Mouse (Mus musculus): ENCODE data around the gene Aqp9. TPM values are rescaled to one million over a fixed set of nuclear protein-coding genes. Genes with fewer than 3 reads are reported as not detected.

Aqp9 gene
- total and polyA plus RNA-seq, 3 experiments = 64.8 to 76.1 TPM; not detected in 1

DNA sequence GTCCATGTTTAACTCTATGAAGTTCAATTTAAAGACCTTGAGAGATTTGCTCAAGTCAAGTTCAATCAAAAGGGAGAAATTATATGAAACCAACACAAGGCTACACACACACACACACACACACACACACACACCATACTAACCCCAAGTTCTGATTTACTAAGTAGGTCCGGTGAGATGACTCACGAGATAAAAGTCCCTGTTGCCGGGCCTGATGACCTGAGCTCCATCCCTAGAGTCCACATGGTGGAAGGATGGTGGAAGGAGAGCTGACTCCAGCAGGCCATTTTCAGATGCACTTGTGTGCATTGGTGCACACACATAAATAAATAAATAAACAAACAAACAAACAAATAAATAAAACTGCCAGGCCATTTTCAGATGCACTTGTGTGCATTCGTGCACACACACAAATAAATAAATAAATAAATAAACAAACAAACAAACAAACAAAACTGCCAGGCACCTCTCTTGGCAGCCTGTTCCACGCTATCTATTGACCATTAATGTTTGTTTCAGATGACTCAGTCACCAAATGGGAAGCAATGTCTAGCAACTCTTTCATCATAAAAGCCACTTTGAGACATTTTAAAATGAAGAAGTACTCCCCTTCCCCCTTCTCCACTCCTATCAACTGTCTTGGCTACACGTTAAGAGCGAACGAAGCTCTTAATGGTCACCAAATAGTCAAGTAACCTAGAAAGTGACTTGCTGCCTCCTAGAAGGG, 6.2 kb downstream of the Aqp9 start (continued):
- TF ChIP-seq TBP (IDR thresholded peaks at IDR 0.05; ENCODE audit: low read depth, low read length) (peak; percentile 46), KAT2A (conservative IDR thresholded peaks at IDR 0.05; ENCODE audit: low read depth, low read length) (peak; percentile 36; the same call in 1 of the 2 replicates), GABPA (IDR thresholded peaks at IDR 0.05; ENCODE audit: low read depth, low read length) (no peak), MXI1 (IDR thresholded peaks at IDR 0.05; ENCODE audit: low read depth, low read length) (peak; percentile 37; the same call in 1 of the 2 replicates)

DNA sequence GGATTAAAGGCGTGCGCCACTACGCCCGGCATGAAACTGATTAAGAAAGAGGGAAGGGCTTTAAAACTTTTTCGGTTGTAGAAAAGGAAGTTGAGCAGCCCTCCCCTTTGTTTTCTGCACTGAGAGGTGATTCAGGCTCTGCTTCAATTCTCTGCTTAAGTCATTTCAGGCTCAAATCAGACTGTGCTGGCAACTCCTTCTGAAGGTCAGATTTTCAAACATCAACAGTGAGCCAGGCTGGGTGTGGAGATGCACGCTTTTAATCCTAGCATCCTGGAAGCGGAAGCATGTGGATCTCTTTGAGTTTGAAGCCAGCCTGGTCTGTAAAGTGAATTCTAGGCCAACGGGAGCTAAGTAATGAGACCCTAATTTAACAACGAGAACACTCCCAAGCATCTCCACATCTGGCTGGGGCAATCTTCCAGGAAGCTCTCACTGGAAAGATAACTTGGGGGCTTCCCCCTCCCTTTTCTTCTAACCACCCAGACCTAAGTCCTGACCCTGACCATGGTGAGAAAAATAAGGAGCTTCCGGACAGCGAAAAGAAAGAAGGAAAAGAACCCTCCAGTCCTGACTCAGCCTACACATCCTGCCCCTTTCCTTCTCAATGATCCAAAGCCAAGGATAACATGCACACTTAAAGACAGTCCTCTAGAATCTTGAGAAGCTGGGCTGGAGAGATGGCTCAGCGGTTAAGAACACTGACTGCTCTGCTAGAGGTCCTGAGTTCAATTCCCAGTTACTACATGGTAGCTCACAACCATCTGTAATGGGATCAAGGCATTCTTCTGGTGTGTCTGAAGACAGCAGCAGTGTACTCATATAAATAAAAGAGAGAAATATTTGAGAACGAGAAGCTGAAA, 7.4 kb downstream of the Aqp9 start:
- H3K27me3 ChIP-seq (ENCODE audit: control insufficient read depth in 1 of 2, insufficient read depth in 2 of 2, low read length in 2 of 2) = no peaks in the 10 kb centered on the region
- H3K79me2 ChIP-seq (ENCODE audit: control insufficient read depth, insufficient read depth, low read length, poor library complexity) = peaks cover 31% of the 10 kb centered on the region
- peak overlapping the region; percentile 70 for H3K9ac ChIP-seq (ENCODE audit: control insufficient read depth, low read depth, low read length, poor library complexity, severe bottlenecking)
- H3K9me3 ChIP-seq (replicated peaks; ENCODE audit: insufficient read depth, low read length) = no peaks in the 10 kb centered on the region
- peak; percentile 89 for DNase-seq (ENCODE audit: low read depth, low spot score)
- peaks cover 34 to 61% of the 10 kb centered on the region in 2 experiments for H3K4me1 ChIP-seq (ENCODE audit: control insufficient read depth in 1 of 2, insufficient read depth in 2 of 2, low read length in 2 of 2)
- peak overlapping the region; percentile 99 for H3K27ac ChIP-seq (ENCODE audit: control insufficient read depth, low read depth, low read length)
- peaks cover 0 to 62% of the 10 kb centered on the region in 2 experiments; a peak in 2 of 4 replicates for H3K36me3 ChIP-seq (ENCODE audit: control insufficient read depth in 1 of 2, insufficient read depth in 2 of 2, low read length in 2 of 2)
- peak; percentile 33; the same call in 1 of the 2 replicates for TF ChIP-seq ELF1 (IDR thresholded peaks at IDR 0.05; ENCODE audit: low read depth, low read length)
- TF ChIP-seq MYB (IDR thresholded peaks at IDR 0.05; ENCODE audit: low read depth, low read length) = 0 out of 2 replicates have a peak, but pooled peaks have one; percentile 36
- no peak for TF ChIP-seq RAD21 (IDR thresholded peaks at IDR 0.05; ENCODE audit: low read depth, low read length)
- no peak for TF ChIP-seq CHD2 (IDR thresholded peaks at IDR 0.05; ENCODE audit: low read length)
- no peak; the same call in 1 of the 2 replicates for TF ChIP-seq POLR2AphosphoS2 (IDR thresholded peaks at IDR 0.05; ENCODE audit: low read length)
- TF ChIP-seq NELFE (IDR thresholded peaks at IDR 0.05; ENCODE audit: low read depth, low read length) = peak; percentile 31; the same call in 1 of the 2 replicates
- TF ChIP-seq ETS1 (IDR thresholded peaks at IDR 0.05; ENCODE audit: low read depth, low read length) = peak; percentile 63; the same call in 1 of the 2 replicates
- TF ChIP-seq CTCF (IDR thresholded peaks at IDR 0.05 in 2 of 3, conservative IDR thresholded peaks at IDR 0.05 in 1 of 3; ENCODE audit: control insufficient read depth in 1 of 3, insufficient read depth in 1 of 3, low read depth in 2 of 3, low read length in 3 of 3, poor library complexity in 1 of 3, severe bottlenecking in 1 of 3) = no peak
- TF ChIP-seq EP300 (IDR thresholded peaks at IDR 0.05; ENCODE audit: low read depth in 1 of 2, low read length in 2 of 2) = peak; percentile 24 to 56
- TF ChIP-seq MYC (IDR thresholded peaks at IDR 0.05; ENCODE audit: low read depth, low read length) = peak; percentile 61; the same call in 1 of the 2 replicates
- no peak for TF ChIP-seq USF2 (IDR thresholded peaks at IDR 0.05; ENCODE audit: borderline replicate concordance in 1 of 2, insufficient read depth in 1 of 2, low read depth in 1 of 2, low read length in 2 of 2)
- peak; percentile 47; the same call in 1 of the 2 replicates for TF ChIP-seq SIN3A (IDR thresholded peaks at IDR 0.05; ENCODE audit: low read length)
- peak; percentile 34 for TF ChIP-seq TCF12 (IDR thresholded peaks at IDR 0.05; ENCODE audit: low read depth, low read length)
- peak; percentile 77; the same call in 1 of the 2 replicates for TF ChIP-seq RCOR1 (IDR thresholded peaks at IDR 0.05; ENCODE audit: low read depth, low read length)
- no peak for TF ChIP-seq SMC3 (IDR thresholded peaks at IDR 0.05; ENCODE audit: low read depth, low read length)
- peak; percentile 76 for TF ChIP-seq MAX (IDR thresholded peaks at IDR 0.05; ENCODE audit: low read length)
- TF ChIP-seq USF1 (IDR thresholded peaks at IDR 0.05; ENCODE audit: low read depth, low read length) = no peak
- TF ChIP-seq KAT2A (conservative IDR thresholded peaks at IDR 0.05; ENCODE audit: low read depth, low read length) = 0 out of 2 replicates have a peak, but pooled peaks have one; percentile 36
- no peak for TF ChIP-seq JUND (IDR thresholded peaks at IDR 0.05; ENCODE audit: low read depth, low read length)
- peak in 1 of 2 experiments; percentile 69; a peak in 1 of 4 replicates for TF ChIP-seq POLR2A (IDR thresholded peaks at IDR 0.05; ENCODE audit: control insufficient read depth in 1 of 2, insufficient read depth in 1 of 2, low read depth in 1 of 2, low read length in 2 of 2, poor library complexity in 1 of 2)
- peak; percentile 98 for TF ChIP-seq TBP (IDR thresholded peaks at IDR 0.05; ENCODE audit: low read depth, low read length)
- TF ChIP-seq GATA1 (IDR thresholded peaks at IDR 0.05; ENCODE audit: low read depth, low read length) = peak; percentile 76
- no peak for TF ChIP-seq MAZ (IDR thresholded peaks at IDR 0.05; ENCODE audit: low read depth, low read length)
- no peak for TF ChIP-seq MAFK (IDR thresholded peaks at IDR 0.05; ENCODE audit: borderline replicate concordance, low read depth, low read length)
- TF ChIP-seq MXI1 (IDR thresholded peaks at IDR 0.05; ENCODE audit: low read depth, low read length) = peak; percentile 54; the same call in 1 of the 2 replicates
- no peak for TF ChIP-seq GABPA (IDR thresholded peaks at IDR 0.05; ENCODE audit: low read depth, low read length)
- TF ChIP-seq ZNF384 (IDR thresholded peaks at IDR 0.05; ENCODE audit: low read depth, low read length) = no peak
- peak overlapping the region; percentile 56 to 70 for H3K4me3 ChIP-seq (ENCODE audit: control insufficient read depth in 1 of 2, insufficient read depth in 1 of 2, low read depth in 2 of 2, low read length in 2 of 2)

Measured in MEL (cell line).